Mouse (Mus musculus) cortical plate, adult 2 months (tissue): ENCODE data around the gene Stip1.

Source experiments
- CTCF ChIP-seq: fragments of 200-500 bp; IDR thresholded peaks from 2 replicates; pipeline ENCODE4 v1.5.1; 2011; ENCODE audit warnings: mild to moderate bottlenecking, control low read depth, low read length; ENCODE audit not compliant: insufficient read depth; ENCODE audit errors: extremely low read depth
- POLR2A ChIP-seq: fragments of 200-500 bp; IDR thresholded peaks from 2 replicates; pipeline ENCODE4 v1.6.1; 2011; ENCODE audit warnings: mild to moderate bottlenecking, low read length, control low read depth; ENCODE audit not compliant: insufficient read depth; ENCODE audit errors: extremely low read depth

GRCm38 (mm10) chr19:6981465-6981864 is 58.3 kb downstream of the Stip1 start:
- TF ChIP-seq POLR2A, result no peak
- no peak for TF ChIP-seq CTCF
